Mouse (Mus musculus): ENCODE measurements around the gene Wwp2. TPM values are rescaled to one million over a fixed set of nuclear protein-coding genes. Genes with fewer than 3 reads are reported as not detected.
A peak's percentile ranks its signal among the peaks of the same experiment; 100 is the strongest.

Wwp2 gene
- polyA plus RNA-seq, 1 experiment from 2014 or later, result 69.5 TPM

- WGBS, result 84% methylated on average over 12 of the region's 12 CpGs
- ATAC-seq (ENCODE audit: low FRiP score), result no peak
These were observed 19.2 kb upstream of the Wwp2 start for GRCm38 (mm10) chr8:107417001-107417400.

GRCm38 (mm10) chr8:107424176-107424575 is 12.0 kb upstream of the Wwp2 start:
- Histone ChIP-seq H3K27ac (ENCODE audit: low read depth, low read length) (no peak overlapping the region), H3K27me3 (ENCODE audit: control insufficient read depth, insufficient read depth, low read length) (no peaks in the 10 kb centered on the region), H3K4me3 (ENCODE audit: low read depth, low read length) (peak overlapping the region; percentile 65), H3K9ac (ENCODE audit: low read depth, low read length) (peak overlapping the region; percentile 86), H3K4me1 (replicated peaks; ENCODE audit: control insufficient read depth, insufficient read depth, low read length) (no peaks in the 10 kb centered on the region), H3K9me3 (ENCODE audit: control insufficient read depth, low read length) (no peaks in the 10 kb centered on the region), H3K36me3 (ENCODE audit: control insufficient read depth, insufficient read depth, low read length) (0 out of 2 replicates have a peak, but pooled peaks cover 3% of the 10 kb centered on the region), H3K4me2 (replicated peaks; ENCODE audit: low read depth, low read length) (peak overlapping the region; percentile 63)
- WGBS, result 32% methylated on average over 9 of the region's 9 CpGs
- DNase-seq (ENCODE audit: low spot score), result no peak
- ATAC-seq (ENCODE audit: low FRiP score), result no peak; the same call in 1 of the 2 replicates

More at GRCm38 (mm10) chr8:107417001-107417400, 19.2 kb upstream of the Wwp2 start:
- Histone ChIP-seq H3K4me1 (replicated peaks; ENCODE audit: control insufficient read depth, insufficient read depth, low read length) (no peaks in the 10 kb centered on the region), H3K4me2 (replicated peaks; ENCODE audit: low read depth, low read length) (no peak overlapping the region), H3K27me3 (ENCODE audit: control insufficient read depth, insufficient read depth, low read length) (no peaks in the 10 kb centered on the region), H3K9ac (ENCODE audit: low read depth, low read length) (no peak overlapping the region), H3K4me3 (ENCODE audit: low read depth, low read length) (no peak overlapping the region), H3K9me3 (ENCODE audit: control insufficient read depth, low read length) (no peaks in the 10 kb centered on the region), H3K27ac (ENCODE audit: low read depth, low read length) (no peak overlapping the region), H3K36me3 (ENCODE audit: control insufficient read depth, insufficient read depth, low read length) (peaks cover 16% of the 10 kb centered on the region)
- no peak for DNase-seq (ENCODE audit: low spot score)

GRCm38 (mm10) chr8:107424597-107425229 is 11.5 kb upstream of the Wwp2 start, which contains the start of gene Nob1:
Gene Nob1 (minus strand): TSS chr8:107425051.
- ATAC-seq (ENCODE audit: low FRiP score) (peak; percentile 98), DNase-seq (ENCODE audit: low spot score) (peak; percentile 99)
- no peaks in the 10 kb centered on the region for H3K27me3 ChIP-seq (ENCODE audit: control insufficient read depth, insufficient read depth, low read length)
- H3K4me3 ChIP-seq (ENCODE audit: low read depth, low read length), result peak within 1 kb of the TSS; percentile 65
- 0 out of 2 replicates have a peak, but pooled peaks cover 3% of the 10 kb centered on the region for H3K36me3 ChIP-seq (ENCODE audit: control insufficient read depth, insufficient read depth, low read length)
- H3K9ac ChIP-seq (ENCODE audit: low read depth, low read length), result peak within 1 kb of the TSS; percentile 86
- H3K4me1 ChIP-seq (replicated peaks; ENCODE audit: control insufficient read depth, insufficient read depth, low read length), result no peaks in the 10 kb centered on the region
- no peaks in the 10 kb centered on the region for H3K9me3 ChIP-seq (ENCODE audit: control insufficient read depth, low read length)
- H3K4me2 ChIP-seq (replicated peaks; ENCODE audit: low read depth, low read length), result peak within 1 kb of the TSS; percentile 63
- H3K27ac ChIP-seq (ENCODE audit: low read depth, low read length), result no peak within 1 kb of the TSS
- under 1% methylated on average over 50 of the region's 50 CpGs for WGBS

GRCm38 (mm10) chr8:107425230-107425597 is 11.0 kb upstream of the Wwp2 start:
- H3K27me3 ChIP-seq (ENCODE audit: control insufficient read depth, insufficient read depth, low read length), result no peaks in the 10 kb centered on the region
- 0 out of 2 replicates have a peak, but pooled peaks cover 3% of the 10 kb centered on the region for H3K36me3 ChIP-seq (ENCODE audit: control insufficient read depth, insufficient read depth, low read length)
- H3K4me3 ChIP-seq (ENCODE audit: low read depth, low read length), result no peak overlapping the region
- DNase-seq (ENCODE audit: low spot score), result no peak
- no peaks in the 10 kb centered on the region for H3K9me3 ChIP-seq (ENCODE audit: control insufficient read depth, low read length)
- H3K4me1 ChIP-seq (replicated peaks; ENCODE audit: control insufficient read depth, insufficient read depth, low read length), result no peaks in the 10 kb centered on the region
- no peak overlapping the region for H3K9ac ChIP-seq (ENCODE audit: low read depth, low read length)
- H3K27ac ChIP-seq (ENCODE audit: low read depth, low read length), result no peak overlapping the region
- 0 out of 2 replicates have a peak, but pooled peaks have one; percentile 21 for ATAC-seq (ENCODE audit: low FRiP score)
- WGBS, result 46% methylated on average over 8 of the region's 8 CpGs
- no peak overlapping the region for H3K4me2 ChIP-seq (replicated peaks; ENCODE audit: low read depth, low read length)

- no peaks in the 10 kb centered on the region for H3K27me3 ChIP-seq (ENCODE audit: control insufficient read depth, insufficient read depth, low read length)
- no peak overlapping the region for H3K27ac ChIP-seq (ENCODE audit: low read depth, low read length)
- H3K4me2 ChIP-seq (replicated peaks; ENCODE audit: low read depth, low read length), result no peak overlapping the region
- no peak overlapping the region for H3K4me3 ChIP-seq (ENCODE audit: low read depth, low read length)
- no peaks in the 10 kb centered on the region for H3K9me3 ChIP-seq (ENCODE audit: control insufficient read depth, low read length)
- WGBS, result 87% methylated on average over 8 of the region's 8 CpGs
- no peaks in the 10 kb centered on the region for H3K36me3 ChIP-seq (ENCODE audit: control insufficient read depth, insufficient read depth, low read length)
- H3K9ac ChIP-seq (ENCODE audit: low read depth, low read length), result no peak overlapping the region
- DNase-seq (ENCODE audit: low spot score) (no peak), ATAC-seq (ENCODE audit: low FRiP score) (no peak)
- H3K4me1 ChIP-seq (replicated peaks; ENCODE audit: control insufficient read depth, insufficient read depth, low read length), result no peaks in the 10 kb centered on the region
These were observed 5.3 kb upstream of the Wwp2 start for GRCm38 (mm10) chr8:107430821-107431220.

GRCm38 (mm10) chr8:107435421-107435961 is 674 bp upstream of the Wwp2 start:
- Histone ChIP-seq H3K27ac (ENCODE audit: low read depth, low read length) (no peak overlapping the region), H3K4me2 (replicated peaks; ENCODE audit: low read depth, low read length) (peak overlapping the region; percentile 74), H3K9me3 (ENCODE audit: control insufficient read depth, low read length) (no peaks in the 10 kb centered on the region), H3K4me3 (ENCODE audit: low read depth, low read length) (peak overlapping the region; percentile 84), H3K9ac (ENCODE audit: low read depth, low read length) (peak overlapping the region; percentile 82), H3K27me3 (ENCODE audit: control insufficient read depth, insufficient read depth, low read length) (no peaks in the 10 kb centered on the region), H3K36me3 (ENCODE audit: control insufficient read depth, insufficient read depth, low read length) (no peaks in the 10 kb centered on the region), H3K4me1 (replicated peaks; ENCODE audit: control insufficient read depth, insufficient read depth, low read length) (peaks cover 2% of the 10 kb centered on the region; the same call in 1 of the 2 replicates)
- 32% methylated on average over 10 of the region's 11 CpGs for WGBS
- ATAC-seq (ENCODE audit: low FRiP score) (0 out of 2 replicates have a peak, but pooled peaks have one; percentile 29), DNase-seq (ENCODE audit: low spot score) (no peak)

GRCm38 (mm10) chr8:107436841-107437421 is 766 bp downstream of the Wwp2 start:
- peak overlapping the region; percentile 74 for H3K4me2 ChIP-seq (replicated peaks; ENCODE audit: low read depth, low read length)
- H3K4me3 ChIP-seq (ENCODE audit: low read depth, low read length), result peak overlapping the region; percentile 84
- ATAC-seq (ENCODE audit: low FRiP score) (peak; percentile 58; the same call in 1 of the 2 replicates), DNase-seq (ENCODE audit: low spot score) (no peak)
- peak overlapping the region; percentile 82 for H3K9ac ChIP-seq (ENCODE audit: low read depth, low read length)
- no peaks in the 10 kb centered on the region for H3K9me3 ChIP-seq (ENCODE audit: control insufficient read depth, low read length)
- H3K36me3 ChIP-seq (ENCODE audit: control insufficient read depth, insufficient read depth, low read length), result no peaks in the 10 kb centered on the region
- H3K27me3 ChIP-seq (ENCODE audit: control insufficient read depth, insufficient read depth, low read length), result no peaks in the 10 kb centered on the region
- H3K27ac ChIP-seq (ENCODE audit: low read depth, low read length), result peak overlapping the region; percentile 76; the same call in 1 of the 2 replicates
- peaks cover 2% of the 10 kb centered on the region; the same call in 1 of the 2 replicates for H3K4me1 ChIP-seq (replicated peaks; ENCODE audit: control insufficient read depth, insufficient read depth, low read length)
- WGBS, result 12% methylated on average over 16 of the region's 16 CpGs

GRCm38 (mm10) chr8:107437711-107438110 is 1.5 kb downstream of the Wwp2 start:
- DNase-seq (ENCODE audit: low spot score) (no peak), ATAC-seq (ENCODE audit: low FRiP score) (no peak)
- H3K4me3 ChIP-seq (ENCODE audit: low read depth, low read length), result no peak overlapping the region
- no peaks in the 10 kb centered on the region for H3K27me3 ChIP-seq (ENCODE audit: control insufficient read depth, insufficient read depth, low read length)
- H3K9me3 ChIP-seq (ENCODE audit: control insufficient read depth, low read length), result no peaks in the 10 kb centered on the region
- no peaks in the 10 kb centered on the region for H3K36me3 ChIP-seq (ENCODE audit: control insufficient read depth, insufficient read depth, low read length)
- no peak overlapping the region for H3K4me2 ChIP-seq (replicated peaks; ENCODE audit: low read depth, low read length)
- H3K4me1 ChIP-seq (replicated peaks; ENCODE audit: control insufficient read depth, insufficient read depth, low read length), result peaks cover 2% of the 10 kb centered on the region; the same call in 1 of the 2 replicates
- no peak overlapping the region for H3K27ac ChIP-seq (ENCODE audit: low read depth, low read length)
- 0 out of 2 replicates have a peak overlapping the region, but pooled peaks have one; percentile 7 for H3K9ac ChIP-seq (ENCODE audit: low read depth, low read length)
- 73% methylated on average over 2 of the region's 2 CpGs for WGBS
